Mouse (Mus musculus) intestine, postnatal 0 days (tissue): ENCODE data around the gene AU021092. TPM values are rescaled to one million over a fixed set of nuclear protein-coding genes. Genes with fewer than 3 reads are reported as not detected.
"Not testable (repeated sequence)": the region's sequence is repeated elsewhere in the genome, so short reads cannot be mapped to it uniquely, and the experiment has no call there.

ENCODE experiments used
- ATAC-seq: fragments of 200-750 bp; cut with Nextera tagmentation; 2 replicates; pipeline ENCODE4 v1.8.0; 2017; ENCODE audit warnings: mild to moderate bottlenecking, moderate TSS enrichment, moderate library complexity
- H3K27ac ChIP-seq: fragments of 300-500 bp; sonication (generic); 2 replicates; pipeline ENCODE4 v1.5.1; 2014; ENCODE audit warnings: mild to moderate bottlenecking, low read depth, low read length, moderate library complexity
- H3K27me3 ChIP-seq: fragments of 300-500 bp; sonication (generic); replicated peaks from 2 replicates; pipeline ENCODE4 v1.6.1; 2014; ENCODE audit warnings: low read length, mixed read lengths; ENCODE audit not compliant: control insufficient read depth, insufficient read depth
- H3K36me3 ChIP-seq: fragments of 300-500 bp; sonication (generic); 2 replicates; pipeline ENCODE4 v1.6.1; 2014; ENCODE audit warnings: mild to moderate bottlenecking, moderate library complexity; ENCODE audit not compliant: control insufficient read depth, insufficient read depth
- H3K4me1 ChIP-seq: fragments of 300-500 bp; sonication (generic); replicated peaks from 2 replicates; pipeline ENCODE4 v1.6.1; 2014; ENCODE audit warnings: antibody characterized with exemption, low read length, mixed read lengths; ENCODE audit not compliant: control insufficient read depth, insufficient read depth
- H3K4me2 ChIP-seq: fragments of 300-500 bp; sonication (generic); replicated peaks from 2 replicates; pipeline ENCODE4 v1.6.1; 2014; ENCODE audit warnings: low read depth, mild to moderate bottlenecking, moderate library complexity
- H3K4me3 ChIP-seq: fragments of 300-500 bp; sonication (generic); 2 replicates; pipeline ENCODE4 v1.5.1; 2014; ENCODE audit warnings: low read depth, low read length
- H3K9ac ChIP-seq: fragments of 300-500 bp; sonication (generic); 2 replicates; pipeline ENCODE4 v1.6.1; 2014; ENCODE audit warnings: mild to moderate bottlenecking, low read depth, low read length
- H3K9me3 ChIP-seq: fragments of 300-500 bp; sonication (generic); 2 replicates; pipeline ENCODE4 v1.6.1; 2016; ENCODE audit warnings: mixed run types; ENCODE audit not compliant: control insufficient read depth
- CTCF ChIP-seq: sonication (generic); IDR thresholded peaks from 2 replicates; pipeline ENCODE4 v1.5.1; 2016; ENCODE audit warnings: low read depth, mild to moderate bottlenecking, control low read depth, antibody characterized with exemption, moderate library complexity
- WGBS: fragments of 180-500 bp; shearing (Covaris S2); extraction: QIAGEN DNeasy Blood & Tissue Kit; methylation state at CpG from one replicate; pipeline ENCODE4 v1.1.7; 2014; 5-methylcytosine and 5-hydroxymethylcytosine counted together
- polyA plus RNA-seq: library from polyadenylated mRNA; unstranded; fragments of >200 nt; fragmentation: Nextera tagmentation; extraction: Ambion mirVana; gene quantifications from 2 replicates; pipeline ENCODE4 v1.2.1, GENCODE M21; 2015

The AU021092 gene
- polyA plus RNA-seq, 1 experiment from 2014 or later = 3.9 TPM

DNA sequence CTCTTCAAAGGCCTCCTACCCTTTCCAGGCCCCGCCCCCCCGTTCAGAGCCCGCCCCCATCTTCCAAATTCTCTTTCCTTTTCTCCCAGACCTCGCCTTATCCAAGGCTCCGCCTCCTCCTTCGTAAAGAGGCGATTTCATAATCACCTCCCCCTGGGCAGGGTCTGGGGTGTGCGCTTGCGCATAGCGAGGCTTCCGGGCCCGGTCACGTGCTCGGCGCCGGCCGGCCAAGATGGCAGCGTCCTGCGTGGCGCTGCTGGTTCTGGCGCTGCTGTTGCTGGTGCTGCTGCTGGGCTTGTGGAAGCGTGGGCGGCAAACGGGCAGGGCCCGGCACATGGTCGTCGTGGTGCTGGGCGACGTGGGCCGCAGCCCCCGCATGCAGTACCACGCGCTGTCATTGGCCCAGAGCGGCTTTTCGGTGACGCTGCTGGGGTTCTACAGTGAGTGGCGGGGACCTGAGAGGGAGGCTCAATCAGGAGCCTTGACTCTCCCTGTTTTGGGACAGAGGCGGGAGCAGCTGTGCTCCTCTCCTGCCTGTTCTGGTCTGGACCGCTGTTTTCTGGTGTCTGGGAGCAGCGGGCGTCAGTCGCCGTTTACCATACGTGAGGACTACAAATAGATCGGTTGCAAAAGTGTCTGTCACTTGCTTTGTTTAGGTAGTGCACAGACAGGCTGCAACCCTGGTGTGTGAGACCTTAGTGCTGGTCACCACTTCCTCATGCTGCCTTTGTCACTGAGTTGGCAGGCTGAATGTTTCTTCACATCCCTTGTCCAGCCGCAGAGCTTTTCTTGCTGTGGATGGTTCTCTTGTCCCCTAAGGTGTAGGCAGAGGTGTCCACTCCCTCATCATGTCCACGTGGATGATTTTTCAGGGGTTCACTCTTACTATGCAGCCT, 11.6 kb upstream of the AU021092 start, which contains the start of gene Alg1:
TSS of gene Alg1 (plus strand) at position 204 of the 896 bp plus-strand sequence.
- no peaks in the 10 kb centered on the region for H3K36me3 ChIP-seq

DNA sequence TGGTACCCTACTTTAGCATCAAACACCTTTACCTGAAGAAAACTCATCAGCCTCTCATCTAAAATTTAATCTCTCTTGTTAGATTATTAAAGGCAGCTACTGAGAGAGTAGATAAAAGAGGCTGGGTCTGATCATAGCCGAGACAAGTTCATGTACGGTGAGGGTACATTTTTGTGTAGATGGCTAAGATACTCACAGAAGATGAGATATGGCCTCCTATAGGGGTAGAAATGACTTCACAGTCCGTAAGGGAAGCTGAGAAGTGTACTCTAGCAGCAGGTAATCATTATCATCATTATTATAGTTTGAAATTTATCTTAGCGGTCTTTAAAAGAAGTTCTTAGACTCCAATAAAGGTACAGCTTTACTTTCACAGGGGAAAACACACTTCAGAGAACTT, 10.9 kb upstream of the AU021092 start:
- Histone ChIP-seq H3K4me2 (peak overlapping the region; percentile 89), H3K27ac (no peak overlapping the region), H3K4me1 (0 out of 2 replicates have a peak, but pooled peaks cover 6% of the 10 kb centered on the region), H3K9ac (no peak overlapping the region), H3K9me3 (no peaks in the 10 kb centered on the region; the same call in 1 of the 2 replicates), H3K4me3 (peak overlapping the region; percentile 95; the same call in 1 of the 2 replicates), H3K36me3 (no peaks in the 10 kb centered on the region), H3K27me3 (no peaks in the 10 kb centered on the region)
- 0 out of 2 replicates have a peak, but pooled peaks have one; percentile 1 for ATAC-seq
- WGBS = 64% methylated on average over 4 of the region's 4 CpGs
- no peak for TF ChIP-seq CTCF

More for the DNA sequence above, 11.6 kb upstream of the AU021092 start, which contains the start of gene Alg1:
- 0 out of 2 replicates have a peak, but pooled peaks have one; percentile 14 for TF ChIP-seq CTCF
- WGBS = 2% methylated on average over 47 of the region's 47 CpGs
- H3K27ac ChIP-seq = peak within 1 kb of the TSS; percentile 66
- peak within 1 kb of the TSS; percentile 95 for H3K4me3 ChIP-seq
- 0 out of 2 replicates have a peak, but pooled peaks cover 6% of the 10 kb centered on the region for H3K4me1 ChIP-seq
- H3K9ac ChIP-seq = peak within 1 kb of the TSS; percentile 78
- H3K27me3 ChIP-seq = no peaks in the 10 kb centered on the region
- ATAC-seq = peak; percentile 96
- H3K9me3 ChIP-seq = no peaks in the 10 kb centered on the region; the same call in 1 of the 2 replicates
- H3K4me2 ChIP-seq = peak within 1 kb of the TSS; percentile 89

DNA sequence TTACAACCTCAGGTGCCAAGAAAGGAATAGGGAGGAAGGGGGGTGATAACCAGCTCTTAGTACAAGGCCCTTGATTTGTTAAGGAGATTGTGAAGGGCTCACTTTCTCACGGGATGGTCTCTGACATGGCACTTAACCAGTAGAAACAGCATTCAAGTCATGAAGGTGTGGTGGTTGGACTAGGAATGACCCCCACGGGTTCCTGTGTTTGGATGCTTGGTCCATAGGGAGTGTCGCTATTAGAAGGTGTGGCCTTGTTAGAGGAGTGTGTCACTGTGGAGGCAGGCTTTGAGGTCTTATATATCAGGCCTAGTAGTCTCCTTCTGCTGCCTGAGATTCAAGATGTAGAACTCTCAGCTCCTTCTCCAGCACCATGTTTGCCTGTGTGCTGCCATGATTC, 6.0 kb upstream of the AU021092 start:
- H3K27me3 ChIP-seq, H3K27ac ChIP-seq, H3K4me1 ChIP-seq, H3K4me2 ChIP-seq, ATAC-seq, H3K9ac ChIP-seq, H3K4me3 ChIP-seq, H3K9me3 ChIP-seq, H3K36me3 ChIP-seq: not testable (repeated sequence)
- WGBS = 74% methylated on average over 3 of the region's 3 CpGs

DNA sequence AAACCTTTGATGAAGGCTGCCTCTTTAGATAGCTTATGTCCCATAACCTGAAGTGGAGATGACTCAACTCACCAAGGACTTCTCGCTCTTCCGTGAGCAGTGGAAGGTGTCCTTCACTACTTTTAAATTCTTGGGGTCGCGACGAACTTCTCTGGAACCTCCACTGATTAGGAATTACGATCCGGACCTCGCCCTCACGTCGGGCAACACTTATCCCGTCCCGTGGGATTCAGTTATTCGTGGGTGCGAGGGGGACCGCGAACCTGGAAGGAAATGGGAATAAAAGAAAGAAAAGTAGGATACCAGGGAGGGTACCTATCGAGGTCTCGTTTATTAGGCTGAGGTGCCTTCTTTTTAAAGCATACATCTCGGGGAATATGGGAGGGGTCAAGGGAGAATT, 5.4 kb upstream of the AU021092 start:
- H3K4me3 ChIP-seq, H3K4me2 ChIP-seq: not testable (repeated sequence)

DNA sequence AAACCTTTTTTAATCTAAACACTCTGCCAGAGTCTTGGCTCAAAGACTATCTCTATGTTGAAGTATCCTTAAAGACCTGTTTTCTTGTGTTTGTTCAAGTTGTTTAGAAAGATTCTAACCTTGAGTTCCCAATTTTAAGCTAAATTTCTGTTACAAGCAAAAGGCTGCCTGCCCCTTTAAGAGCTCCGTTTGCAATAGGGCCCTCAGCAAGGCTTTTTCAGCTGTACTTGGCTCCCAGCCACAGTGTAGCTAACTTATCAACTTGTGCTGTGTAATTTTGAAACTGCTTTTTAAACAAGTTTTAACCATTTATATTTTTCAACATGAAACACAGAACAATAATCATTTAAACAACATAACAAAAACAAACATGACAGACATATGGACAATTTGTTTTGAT, 4.4 kb upstream of the AU021092 start:
- not testable (repeated sequence) for H3K4me2 ChIP-seq, ATAC-seq, H3K36me3 ChIP-seq, H3K4me3 ChIP-seq, H3K27ac ChIP-seq, H3K4me1 ChIP-seq, H3K27me3 ChIP-seq, H3K9me3 ChIP-seq, H3K9ac ChIP-seq
- WGBS = 0% methylated on average over 1 of the region's 1 CpGs

More for the DNA sequence above, 5.4 kb upstream of the AU021092 start:
- WGBS = 70% methylated on average over 19 of the region's 19 CpGs
- H3K27ac ChIP-seq, H3K27me3 ChIP-seq, H3K4me1 ChIP-seq, H3K36me3 ChIP-seq, H3K9ac ChIP-seq, H3K9me3 ChIP-seq, ATAC-seq: not testable (repeated sequence)

DNA sequence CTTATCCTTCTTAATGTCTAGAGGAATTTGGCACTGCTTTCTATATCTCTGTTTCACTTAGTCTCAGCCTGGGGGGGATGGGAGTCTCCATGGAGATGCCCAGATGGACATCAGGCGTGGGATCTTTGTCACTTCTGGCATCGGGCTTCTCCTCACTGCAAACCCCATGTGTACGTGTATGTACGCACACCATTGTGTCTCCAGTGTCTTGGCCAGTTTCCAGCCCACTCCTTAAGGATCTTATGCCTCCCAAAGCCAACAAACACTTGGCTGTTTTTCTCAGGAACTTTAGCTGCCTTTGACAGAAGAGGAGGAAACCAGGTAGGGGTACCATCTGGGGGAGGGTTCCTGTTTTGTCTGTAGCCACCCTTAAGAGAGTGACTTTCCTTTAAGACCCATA, 696 bp downstream of the AU021092 start:
- Histone ChIP-seq H3K27ac (no peak overlapping the region), H3K4me2 (no peak overlapping the region), H3K9me3 (no peaks in the 10 kb centered on the region), H3K4me3 (no peak overlapping the region), H3K4me1 (no peaks in the 10 kb centered on the region), H3K27me3 (no peaks in the 10 kb centered on the region), H3K9ac (no peak overlapping the region), H3K36me3 (no peaks in the 10 kb centered on the region)
- no peak for ATAC-seq
- TF ChIP-seq CTCF = no peak
- WGBS = 65% methylated on average over 4 of the region's 4 CpGs
